Mouse (Mus musculus) embryonic facial prominence, embryonic 15.5 days (tissue): ENCODE measurements at regions not wholly inside any gene's neighbourhood (a gene's known extent, or its start where the extent isn't known, plus 50 kb on each side); places are given as distances from the start of the nearest gene placed in this dataset.

Source experiments
- ATAC-seq: fragments of 200-750 bp; cut with Nextera tagmentation; 2 replicates; pipeline ENCODE4 v1.8.0; 2017; ENCODE audit warnings: low read depth, moderate TSS enrichment; ENCODE audit not compliant: insufficient number of reproducible peaks, low FRiP score, low TSS enrichment
- H3K27ac ChIP-seq: fragments of 300-500 bp; sonication (generic); replicated peaks from 2 replicates; pipeline ENCODE4 v1.5.1; 2015; ENCODE audit warnings: mild to moderate bottlenecking, inconsistent platforms
- H3K27me3 ChIP-seq: fragments of 300-500 bp; sonication (generic); 2 replicates; pipeline ENCODE4 v1.6.1; 2015; ENCODE audit warnings: inconsistent platforms
- H3K36me3 ChIP-seq: fragments of 300-500 bp; sonication (generic); 2 replicates; pipeline ENCODE4 v1.6.1; 2015; ENCODE audit warnings: mild to moderate bottlenecking, inconsistent platforms
- H3K4me1 ChIP-seq: fragments of 300-500 bp; sonication (generic); 2 replicates; pipeline ENCODE4 v1.6.1; 2015; ENCODE audit warnings: inconsistent platforms
- H3K4me2 ChIP-seq: fragments of 300-500 bp; sonication (generic); replicated peaks from 2 replicates; pipeline ENCODE4 v1.6.1; 2015; ENCODE audit warnings: mild to moderate bottlenecking, inconsistent platforms
- H3K4me3 ChIP-seq: fragments of 300-500 bp; sonication (generic); replicated peaks from 2 replicates; pipeline ENCODE4 v1.5.1; 2015; ENCODE audit warnings: mild to moderate bottlenecking, inconsistent platforms
- H3K9ac ChIP-seq: fragments of 300-500 bp; sonication (generic); 2 replicates; pipeline ENCODE4 v1.6.1; 2015; ENCODE audit warnings: inconsistent platforms
- H3K9me3 ChIP-seq: fragments of 300-500 bp; sonication (generic); replicated peaks from 2 replicates; pipeline ENCODE4 v1.6.1; 2016; ENCODE audit warnings: inconsistent platforms
- WGBS: fragments of 180-500 bp; shearing (Covaris S2); methylation state at CpG from one replicate; pipeline ENCODE4 v1.1.7; 2015; 5-methylcytosine and 5-hydroxymethylcytosine counted together

DNA sequence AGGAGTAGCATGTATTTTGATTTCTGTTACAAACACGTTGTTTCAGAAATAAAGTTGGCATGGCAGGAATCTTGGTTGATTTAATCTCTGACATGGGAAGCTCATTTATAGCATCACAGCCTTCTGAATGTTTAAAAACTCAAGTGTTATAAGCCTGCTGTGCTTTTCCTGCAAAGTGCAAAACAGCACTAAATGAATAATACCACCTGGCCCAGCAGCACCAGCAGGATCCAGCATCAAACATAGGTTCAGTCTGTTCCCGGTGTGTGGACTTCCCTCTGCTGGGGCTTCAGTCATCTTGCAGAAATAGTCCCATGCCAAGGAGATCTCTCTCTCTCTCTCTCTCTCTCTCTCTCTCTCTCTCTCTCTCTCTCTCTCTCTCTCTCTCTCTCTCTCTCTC lies 154.7 kb upstream of the Tox3 start:
- Histone ChIP-seq H3K9ac (no peak overlapping the region), H3K36me3 (no peaks in the 10 kb centered on the region), H3K27me3 (no peaks in the 10 kb centered on the region), H3K4me3 (no peak overlapping the region), H3K4me2 (no peak overlapping the region), H3K4me1 (no peaks in the 10 kb centered on the region), H3K27ac (no peak overlapping the region), H3K9me3 (no peaks in the 10 kb centered on the region)
- ATAC-seq, result no peak
- WGBS, result 64% methylated on average over 2 of the region's 2 CpGs

DNA sequence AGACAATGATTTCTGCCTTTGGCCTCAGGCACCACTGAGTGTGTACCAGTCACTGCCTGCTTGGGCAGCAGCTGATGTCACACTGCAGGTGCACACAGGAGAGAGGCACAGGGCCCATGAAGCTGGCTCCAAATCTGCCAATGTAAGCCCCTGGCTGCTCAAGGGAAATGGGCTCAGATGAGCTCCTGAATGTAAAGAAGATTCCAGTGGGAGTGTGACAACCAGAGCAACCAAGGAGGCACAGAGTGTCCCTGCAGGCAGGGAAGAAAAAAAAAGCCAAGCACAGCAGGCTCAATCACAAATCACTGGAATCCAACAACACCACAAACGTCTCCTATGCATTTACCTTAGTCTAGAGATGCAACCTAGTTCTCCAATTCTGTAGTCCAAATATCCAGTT lies 151.2 kb upstream of the Tox3 start:
- Histone ChIP-seq H3K27me3 (no peaks in the 10 kb centered on the region), H3K4me3 (no peak overlapping the region), H3K4me1 (peaks cover 12% of the 10 kb centered on the region), H3K9me3 (no peaks in the 10 kb centered on the region), H3K4me2 (no peak overlapping the region), H3K9ac (no peak overlapping the region), H3K36me3 (no peaks in the 10 kb centered on the region), H3K27ac (no peak overlapping the region)
- 67% methylated on average over 1 of the region's 1 CpGs for WGBS
- no peak for ATAC-seq

DNA sequence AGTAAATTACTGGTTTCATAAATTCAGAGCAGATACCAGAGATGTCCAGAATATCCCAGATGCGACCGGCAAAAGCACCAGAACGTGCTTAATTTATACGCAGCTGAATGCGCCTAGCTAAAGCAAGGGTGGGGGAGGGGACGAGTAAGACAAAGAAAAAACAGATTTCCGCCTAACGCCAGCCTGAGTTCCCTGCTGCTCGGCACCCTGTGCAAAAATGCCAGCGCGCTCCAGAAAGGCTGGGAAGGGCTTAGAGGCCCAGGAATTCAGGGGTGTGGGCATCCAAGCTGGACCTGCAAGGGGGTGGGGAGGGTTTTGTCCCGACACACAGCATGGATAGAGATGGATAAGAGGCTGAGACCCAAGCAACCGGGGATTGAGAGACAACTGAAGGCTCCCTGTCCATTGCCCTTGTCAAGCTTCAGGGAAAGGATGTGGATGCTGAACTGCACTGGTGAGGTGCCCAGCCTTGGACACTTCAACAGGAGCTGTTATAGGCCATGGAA lies 148.6 kb upstream of the Tox3 start:
- peak overlapping the region; percentile 22 for H3K4me3 ChIP-seq
- H3K9ac ChIP-seq, result no peak overlapping the region
- H3K27me3 ChIP-seq, result no peaks in the 10 kb centered on the region
- 4% methylated on average over 13 of the region's 13 CpGs for WGBS
- H3K4me1 ChIP-seq, result peaks cover 12% of the 10 kb centered on the region
- no peak; the same call in 1 of the 2 replicates for ATAC-seq
- H3K27ac ChIP-seq, result no peak overlapping the region
- no peaks in the 10 kb centered on the region for H3K36me3 ChIP-seq
- H3K9me3 ChIP-seq, result no peaks in the 10 kb centered on the region
- peak overlapping the region; percentile 43 for H3K4me2 ChIP-seq

DNA sequence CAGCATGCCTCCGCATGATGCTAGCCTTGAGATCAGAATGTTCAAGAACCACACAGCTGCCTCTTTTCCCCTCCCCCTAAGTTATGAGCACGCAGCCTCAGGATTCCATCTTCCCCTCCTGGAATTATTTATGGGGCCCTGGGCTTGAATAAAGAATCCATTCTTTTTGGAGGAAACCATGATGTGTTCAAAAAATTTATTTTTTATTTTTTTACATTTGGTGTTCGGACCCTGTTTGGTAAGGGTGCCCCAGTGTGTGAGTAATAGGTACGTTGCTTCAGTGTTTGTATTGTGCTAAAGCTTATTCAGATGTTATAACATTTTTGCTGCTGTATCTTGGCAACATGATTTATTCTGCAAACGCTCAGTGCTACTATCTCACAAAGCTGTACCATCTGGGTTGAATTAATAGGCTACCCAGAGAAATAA lies 147.8 kb upstream of the Tox3 start:
- no peak overlapping the region for H3K4me2 ChIP-seq
- H3K9ac ChIP-seq, result no peak overlapping the region
- no peak overlapping the region for H3K27ac ChIP-seq
- peaks cover 12% of the 10 kb centered on the region for H3K4me1 ChIP-seq
- ATAC-seq, result no peak
- H3K36me3 ChIP-seq, result no peaks in the 10 kb centered on the region
- H3K9me3 ChIP-seq, result no peaks in the 10 kb centered on the region
- WGBS, result 30% methylated on average over 5 of the region's 5 CpGs
- no peaks in the 10 kb centered on the region for H3K27me3 ChIP-seq
- H3K4me3 ChIP-seq, result no peak overlapping the region

DNA sequence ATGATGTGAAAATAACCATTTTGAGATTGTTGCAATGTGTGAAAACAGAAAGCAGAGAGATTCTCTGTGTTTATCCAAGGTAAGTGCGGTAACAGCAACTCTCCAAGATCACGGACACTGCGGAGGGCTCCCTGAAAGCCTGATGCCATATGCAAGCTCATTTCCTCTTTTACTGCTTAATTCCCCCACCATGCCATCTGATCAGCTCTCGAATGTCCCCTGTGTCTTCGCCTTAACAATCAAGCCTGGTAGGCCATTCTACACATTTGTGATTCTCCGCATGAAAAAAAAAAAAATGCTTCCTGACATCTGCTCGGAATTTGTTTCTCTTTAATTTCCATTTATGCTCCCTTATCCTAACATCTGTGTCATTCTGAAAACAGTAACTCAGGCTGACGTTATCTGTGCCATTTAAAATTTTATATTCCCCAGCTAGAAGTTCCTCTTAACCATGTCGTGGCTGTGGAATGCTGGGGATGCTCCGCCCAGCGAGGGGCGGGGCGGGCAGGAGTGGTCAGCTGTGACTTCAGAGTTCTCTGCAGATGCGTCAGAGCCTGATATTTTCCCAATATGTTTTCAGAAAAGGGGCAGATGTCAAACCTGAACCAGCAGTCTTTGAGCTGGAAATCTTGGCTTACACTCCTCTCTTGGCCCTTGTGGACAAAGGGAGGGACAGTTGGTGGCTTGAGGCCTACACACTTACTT lies 144.5 kb upstream of the Tox3 start:
- no peak for ATAC-seq
- no peaks in the 10 kb centered on the region for H3K27me3 ChIP-seq
- H3K9me3 ChIP-seq, result no peaks in the 10 kb centered on the region
- H3K36me3 ChIP-seq, result no peaks in the 10 kb centered on the region
- WGBS, result 39% methylated on average over 14 of the region's 14 CpGs
- H3K27ac ChIP-seq, result no peak overlapping the region
- no peak overlapping the region for H3K4me3 ChIP-seq
- no peak overlapping the region for H3K4me2 ChIP-seq
- no peak overlapping the region for H3K9ac ChIP-seq
- H3K4me1 ChIP-seq, result peaks cover 12% of the 10 kb centered on the region

DNA sequence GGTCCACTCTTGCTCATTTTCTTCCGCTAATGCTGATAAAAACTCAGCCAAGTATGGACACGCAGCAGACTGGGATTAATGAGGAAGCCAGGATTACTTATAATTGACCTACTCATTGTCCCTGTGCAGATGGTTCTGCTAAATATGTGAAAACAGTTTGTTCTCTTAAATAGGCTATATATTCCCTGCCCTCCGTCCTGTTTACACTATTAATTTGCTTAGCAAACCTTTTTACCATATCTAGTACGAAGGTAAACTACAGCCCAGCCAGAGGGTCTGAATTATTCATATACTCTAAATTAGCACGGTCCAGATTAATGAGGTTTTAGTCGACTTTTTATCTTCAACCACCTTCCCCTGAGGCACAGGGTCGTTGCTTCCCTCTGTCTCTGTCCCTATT lies 143.5 kb upstream of the Tox3 start:
- H3K27me3 ChIP-seq, result no peaks in the 10 kb centered on the region
- WGBS, result 61% methylated on average over 7 of the region's 7 CpGs
- no peak overlapping the region for H3K9ac ChIP-seq
- H3K4me1 ChIP-seq, result peaks cover 9% of the 10 kb centered on the region
- ATAC-seq, result no peak
- H3K4me3 ChIP-seq, result no peak overlapping the region
- no peaks in the 10 kb centered on the region for H3K36me3 ChIP-seq
- no peak overlapping the region for H3K4me2 ChIP-seq
- no peaks in the 10 kb centered on the region for H3K9me3 ChIP-seq
- no peak overlapping the region for H3K27ac ChIP-seq

DNA sequence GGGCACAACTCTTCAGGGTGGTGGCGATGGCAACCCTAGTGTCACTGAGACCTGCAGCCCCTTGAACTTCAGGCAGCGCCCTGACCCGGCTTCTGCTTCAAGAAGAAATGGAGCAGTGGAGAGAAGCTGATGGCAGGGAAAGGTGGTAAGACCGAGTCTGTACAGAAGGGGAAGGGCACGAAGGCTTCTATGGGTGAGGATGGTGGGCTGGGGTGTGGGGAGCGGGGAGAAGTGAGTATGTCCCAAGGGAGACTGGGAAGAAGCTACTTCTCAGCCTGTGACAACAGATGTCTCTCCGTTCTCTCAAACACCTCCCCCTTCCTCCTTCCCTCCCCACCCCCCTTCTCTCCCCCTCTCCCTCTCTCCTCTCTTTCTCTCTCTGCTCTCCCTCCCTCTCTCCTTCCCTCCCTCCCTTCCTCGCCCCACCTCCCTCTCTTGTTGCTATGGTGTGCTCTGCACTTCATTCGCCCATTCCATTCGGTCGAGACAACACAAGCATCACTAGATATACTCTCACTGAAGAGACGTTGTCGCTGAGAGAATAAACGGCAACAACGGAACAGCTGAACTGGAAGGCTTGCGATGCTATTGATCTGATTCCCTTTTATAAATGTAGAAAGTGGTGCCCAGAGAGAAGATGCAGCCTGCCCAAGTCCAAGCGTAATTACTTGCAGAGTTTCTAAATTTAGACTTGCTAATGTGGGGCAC lies 142.7 kb upstream of the Tox3 start:
- no peak for ATAC-seq
- 58% methylated on average over 17 of the region's 17 CpGs for WGBS
- H3K9ac ChIP-seq, result no peak overlapping the region
- no peak overlapping the region for H3K4me2 ChIP-seq
- H3K27me3 ChIP-seq, result no peaks in the 10 kb centered on the region
- H3K4me3 ChIP-seq, result no peak overlapping the region
- H3K27ac ChIP-seq, result no peak overlapping the region
- H3K4me1 ChIP-seq, result peaks cover 4% of the 10 kb centered on the region; the same call in 1 of the 2 replicates
- H3K36me3 ChIP-seq, result no peaks in the 10 kb centered on the region
- no peaks in the 10 kb centered on the region for H3K9me3 ChIP-seq

DNA sequence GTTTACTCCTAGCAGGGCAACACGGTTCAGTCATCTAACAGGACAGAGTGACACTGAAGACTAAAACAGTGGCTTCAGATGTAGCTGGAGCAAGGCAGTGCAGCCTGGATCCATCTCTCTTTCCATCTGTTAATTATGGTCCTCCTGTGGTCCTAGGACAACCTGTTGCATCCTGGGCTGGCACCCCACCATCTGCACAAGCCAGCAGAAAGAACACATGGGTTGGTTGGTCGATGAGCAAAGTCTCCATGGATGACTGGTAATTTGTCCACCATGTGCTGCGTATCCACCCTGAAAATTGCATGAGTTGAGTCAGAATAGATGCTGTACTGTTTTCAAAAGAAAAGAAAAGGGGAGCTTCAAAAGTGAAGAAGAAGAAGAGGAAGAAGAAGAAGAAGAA lies 138.4 kb upstream of the Tox3 start:
- H3K4me3 ChIP-seq, result no peak overlapping the region
- H3K9me3 ChIP-seq, result no peaks in the 10 kb centered on the region
- no peaks in the 10 kb centered on the region for H3K27me3 ChIP-seq
- no peaks in the 10 kb centered on the region for H3K36me3 ChIP-seq
- H3K9ac ChIP-seq, result no peak overlapping the region
- H3K4me1 ChIP-seq, result no peaks in the 10 kb centered on the region
- 83% methylated on average over 3 of the region's 3 CpGs for WGBS
- H3K4me2 ChIP-seq, result no peak overlapping the region
- ATAC-seq, result no peak
- no peak overlapping the region for H3K27ac ChIP-seq

DNA sequence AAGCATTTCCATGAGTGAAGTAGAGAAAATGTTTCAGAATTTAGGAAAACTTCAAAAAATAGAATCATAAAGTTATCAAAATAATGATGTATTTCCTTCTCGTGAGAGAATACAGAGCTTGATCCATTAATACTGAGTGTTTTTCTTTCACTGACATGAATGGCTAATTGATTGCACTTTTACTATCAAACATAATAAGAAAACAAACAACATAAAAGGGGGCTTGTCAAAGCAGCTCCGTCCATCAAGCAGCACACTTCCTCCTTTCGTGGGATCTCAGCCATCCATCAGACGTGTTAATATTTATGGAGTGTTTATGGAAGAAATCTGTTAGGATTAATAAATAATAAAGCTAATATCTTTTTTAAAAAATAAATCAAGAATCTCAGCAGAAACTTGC lies 130.0 kb upstream of the Tox3 start:
- WGBS, result 65% methylated on average over 4 of the region's 4 CpGs
- ATAC-seq, result no peak
- Histone ChIP-seq H3K9ac (no peak overlapping the region), H3K4me1 (no peaks in the 10 kb centered on the region), H3K27me3 (no peaks in the 10 kb centered on the region), H3K4me2 (no peak overlapping the region), H3K36me3 (no peaks in the 10 kb centered on the region), H3K27ac (no peak overlapping the region), H3K4me3 (no peak overlapping the region), H3K9me3 (no peaks in the 10 kb centered on the region)

DNA sequence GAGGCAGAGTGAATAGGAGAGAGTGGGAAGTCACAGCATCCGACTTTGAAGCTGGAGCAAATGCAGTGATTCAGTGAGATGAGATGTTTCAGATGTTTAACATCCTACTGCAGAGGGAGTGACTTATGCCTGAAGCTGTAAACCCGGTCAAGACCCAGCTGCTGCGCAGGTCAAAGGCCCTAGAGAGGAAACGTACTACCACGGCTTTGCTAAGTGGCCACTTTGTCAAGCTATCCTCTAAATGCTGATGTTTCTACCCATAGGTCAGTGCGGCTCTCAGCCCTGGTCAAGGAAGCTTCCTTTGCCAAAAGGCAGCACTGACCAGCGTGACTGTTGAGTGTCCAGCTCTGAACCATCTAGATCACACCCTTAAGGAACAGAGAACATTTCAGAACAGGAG lies 125.9 kb upstream of the Tox3 start:
- Histone ChIP-seq H3K9ac (no peak overlapping the region), H3K4me2 (no peak overlapping the region), H3K27me3 (no peaks in the 10 kb centered on the region), H3K4me1 (no peaks in the 10 kb centered on the region), H3K9me3 (no peaks in the 10 kb centered on the region), H3K4me3 (no peak overlapping the region), H3K27ac (no peak overlapping the region), H3K36me3 (no peaks in the 10 kb centered on the region)
- no peak for ATAC-seq
- WGBS, result 57% methylated on average over 7 of the region's 7 CpGs

DNA sequence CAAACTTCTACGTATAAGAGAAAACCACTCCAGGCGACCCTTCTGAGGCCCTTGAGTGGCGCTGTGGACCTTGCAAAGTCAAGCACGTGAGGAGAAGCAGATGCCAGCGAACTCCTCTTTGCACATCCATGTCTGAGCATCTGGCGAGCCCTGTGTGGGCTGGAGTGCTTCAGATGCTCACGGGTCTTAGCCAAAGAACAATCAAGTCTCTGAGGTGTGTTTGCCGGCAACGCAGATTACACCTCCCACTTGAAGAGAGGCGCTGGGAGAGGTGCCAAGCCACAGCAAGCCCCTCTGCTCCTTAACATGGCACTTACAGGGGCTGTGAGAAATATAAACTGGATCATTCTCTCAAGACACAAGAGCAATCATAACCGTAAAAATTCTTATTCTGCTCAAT lies 122.7 kb upstream of the Tox3 start:
- H3K36me3 ChIP-seq, result no peaks in the 10 kb centered on the region
- H3K4me1 ChIP-seq, result no peaks in the 10 kb centered on the region
- H3K27me3 ChIP-seq, result no peaks in the 10 kb centered on the region
- no peak for ATAC-seq
- H3K27ac ChIP-seq, result no peak overlapping the region
- H3K4me3 ChIP-seq, result no peak overlapping the region
- no peaks in the 10 kb centered on the region for H3K9me3 ChIP-seq
- WGBS, result 63% methylated on average over 11 of the region's 11 CpGs
- no peak overlapping the region for H3K4me2 ChIP-seq
- no peak overlapping the region for H3K9ac ChIP-seq

DNA sequence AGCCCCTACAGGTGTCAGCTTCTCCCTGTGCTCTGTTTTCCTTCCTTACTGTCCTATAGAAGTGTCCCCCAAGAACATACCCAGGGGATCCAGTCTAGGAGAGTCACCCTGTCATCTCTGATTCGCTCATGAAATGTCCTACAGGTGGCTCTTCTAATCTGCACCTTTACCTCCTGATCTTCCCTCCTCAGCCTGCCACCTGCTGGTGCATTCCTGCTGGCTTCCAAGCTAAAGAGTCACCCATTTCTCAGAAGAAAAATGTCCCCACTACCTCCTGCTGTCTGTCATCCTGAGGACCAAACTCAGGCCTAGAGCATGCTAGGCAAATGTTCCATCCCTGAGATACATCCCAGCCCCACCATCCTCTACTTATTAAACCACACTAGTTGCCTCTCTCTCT lies 115.6 kb upstream of the Tox3 start:
- H3K4me2 ChIP-seq, result no peak overlapping the region
- H3K9ac ChIP-seq, result no peak overlapping the region
- no peaks in the 10 kb centered on the region for H3K27me3 ChIP-seq
- no peaks in the 10 kb centered on the region for H3K4me1 ChIP-seq
- no peak overlapping the region for H3K4me3 ChIP-seq
- ATAC-seq, result no peak
- 44% methylated on average over 1 of the region's 1 CpGs for WGBS
- H3K9me3 ChIP-seq, result no peaks in the 10 kb centered on the region
- no peaks in the 10 kb centered on the region for H3K36me3 ChIP-seq
- no peak overlapping the region for H3K27ac ChIP-seq
